Mouse (Mus musculus): ENCODE measurements around the gene Zc3h6. TPM values are rescaled to one million over a fixed set of nuclear protein-coding genes. Genes with fewer than 3 reads are reported as not detected.

Zc3h6 gene
- 2.0 and 3.5 TPM in 2 replicates for polyA plus RNA-seq (2015; fragmentation: Nextera tagmentation; extraction: Ambion mirVana)

DNA sequence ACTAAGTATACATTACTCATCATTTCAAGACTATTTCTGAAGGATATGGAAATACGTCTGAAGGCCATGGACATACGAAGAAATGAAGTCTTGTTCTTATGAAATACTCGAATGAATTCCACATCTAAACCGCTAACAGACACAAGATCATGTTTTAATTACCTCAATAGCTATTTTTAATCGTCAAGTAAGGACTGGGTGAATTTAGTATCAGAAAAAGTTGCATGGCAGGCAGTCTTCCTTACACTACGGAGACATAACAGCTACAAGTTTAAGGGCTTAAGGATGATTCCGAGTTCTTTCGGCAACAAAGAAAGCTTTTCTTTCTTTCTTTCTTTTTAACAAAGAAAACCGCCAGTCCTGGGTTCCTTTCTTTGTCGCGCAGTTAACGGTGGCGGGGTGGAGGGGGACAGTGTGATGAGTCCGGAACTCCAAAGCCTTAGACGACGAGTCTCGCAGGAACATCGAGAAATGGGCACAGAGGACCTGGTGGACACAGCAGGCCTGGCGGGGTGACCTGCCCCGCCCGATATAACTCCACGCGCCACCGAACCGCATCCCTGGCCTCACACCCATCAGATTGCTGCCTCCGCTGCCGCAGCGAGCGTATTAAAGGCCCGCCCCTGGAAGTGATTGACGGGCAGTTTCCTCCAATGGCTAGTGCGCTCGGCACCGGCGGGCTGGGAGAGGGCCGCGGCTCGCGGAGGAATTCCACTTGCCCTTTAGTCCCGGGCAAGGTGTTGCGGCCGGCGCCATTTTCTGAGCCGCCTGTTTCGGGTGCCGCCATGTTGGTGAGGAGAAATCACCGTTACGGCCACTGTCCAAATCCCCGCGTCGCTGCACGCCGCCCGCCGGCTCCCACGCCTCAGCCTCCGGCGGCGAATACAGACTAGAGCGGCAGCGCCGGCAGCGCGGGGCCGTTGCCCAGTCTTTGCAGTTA lies at the start of gene Zc3h6:
Gene Zc3h6 (plus strand): TSS at position 762 of the 940 bp plus-strand sequence.
- Histone ChIP-seq H3K27ac (ENCODE audit: low read length) (peak within 1 kb of the TSS; percentile 100), H3K4me2 (replicated peaks; ENCODE audit: low read depth, low read length) (peak within 1 kb of the TSS; percentile 75), H3K9me3 (ENCODE audit: low read length) (no peaks in the 10 kb centered on the region), H3K27me3 (replicated peaks; ENCODE audit: insufficient read depth, low read length) (no peaks in the 10 kb centered on the region), H3K9ac (replicated peaks; ENCODE audit: low read depth) (peak within 1 kb of the TSS; percentile 99), H3K4me3 (ENCODE audit: low read depth, low read length) (peak within 1 kb of the TSS; percentile 80), H3K36me3 (ENCODE audit: insufficient read depth, low read length) (no peaks in the 10 kb centered on the region), H3K4me1 (ENCODE audit: insufficient read depth, low read depth, low read length) (no peaks in the 10 kb centered on the region)
- DNase-seq (ENCODE audit: low spot score) (peak; percentile 98), ATAC-seq (peak; percentile 98)
- 2% methylated on average over 64 of the region's 65 CpGs for WGBS
- TF ChIP-seq EP300 (IDR thresholded peaks at IDR 0.05) (peak; percentile 70), CTCF (IDR thresholded peaks at IDR 0.05) (no peak; the same call in 1 of the 2 replicates)

DNA sequence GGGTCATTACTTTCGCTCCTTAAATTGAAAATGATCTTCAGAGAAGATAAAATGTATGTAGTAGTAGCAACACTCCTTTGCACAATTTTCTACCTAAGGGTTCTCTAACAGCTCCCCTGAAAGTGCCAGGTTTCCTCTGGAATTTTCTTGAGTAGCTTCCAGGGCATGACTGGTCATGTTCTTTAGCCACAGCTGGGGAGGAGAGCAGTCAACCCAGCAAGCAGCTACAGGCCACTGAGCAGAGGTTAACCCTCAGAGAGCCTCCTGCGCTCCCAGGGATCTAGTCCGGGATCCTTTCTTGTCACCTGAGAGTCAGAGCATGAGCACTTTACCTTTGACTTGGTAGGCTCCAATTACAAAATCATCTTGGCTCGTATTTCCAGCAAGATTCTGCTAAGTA lies 42.4 kb upstream of the Zc3h6 start:
- Histone ChIP-seq H3K27me3 (replicated peaks; ENCODE audit: insufficient read depth, low read length) (no peaks in the 10 kb centered on the region), H3K4me3 (ENCODE audit: low read depth, low read length) (no peak overlapping the region), H3K36me3 (ENCODE audit: insufficient read depth, low read length) (no peaks in the 10 kb centered on the region), H3K9me3 (ENCODE audit: low read length) (no peaks in the 10 kb centered on the region), H3K4me1 (ENCODE audit: insufficient read depth, low read depth, low read length) (no peaks in the 10 kb centered on the region), H3K27ac (ENCODE audit: low read length) (no peak overlapping the region), H3K4me2 (replicated peaks; ENCODE audit: low read depth, low read length) (no peak overlapping the region), H3K9ac (replicated peaks; ENCODE audit: low read depth) (no peak overlapping the region)
- ATAC-seq (no peak), DNase-seq (ENCODE audit: low spot score) (no peak)
- TF ChIP-seq CTCF (IDR thresholded peaks at IDR 0.05) (no peak), EP300 (IDR thresholded peaks at IDR 0.05) (no peak)
- 89% methylated on average over 4 of the region's 4 CpGs for WGBS

DNA sequence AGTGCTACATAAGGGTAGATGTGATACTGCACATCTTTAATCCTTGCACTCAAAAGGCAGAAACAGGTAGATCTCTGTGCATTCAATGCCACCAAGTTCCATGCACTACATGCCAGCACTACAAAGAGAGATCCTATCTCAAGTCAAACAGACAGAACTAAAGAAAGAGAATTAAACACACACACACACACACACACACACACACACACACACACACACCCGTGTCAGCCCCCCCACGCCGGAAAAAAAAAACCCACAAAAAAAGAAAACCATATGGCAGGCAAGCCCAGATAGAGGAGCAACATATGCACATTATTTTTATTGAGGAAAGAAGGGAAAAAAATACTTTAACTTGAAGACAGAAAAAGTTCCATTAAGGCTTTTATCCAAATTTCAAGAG lies 38.8 kb upstream of the Zc3h6 start:
- H3K9ac ChIP-seq (replicated peaks; ENCODE audit: low read depth) = no peak overlapping the region
- no peaks in the 10 kb centered on the region for H3K4me1 ChIP-seq (ENCODE audit: insufficient read depth, low read depth, low read length)
- no peak overlapping the region for H3K27ac ChIP-seq (ENCODE audit: low read length)
- DNase-seq (ENCODE audit: low spot score) (no peak), ATAC-seq (no peak)
- WGBS = 72% methylated on average over 3 of the region's 3 CpGs
- no peak overlapping the region for H3K4me3 ChIP-seq (ENCODE audit: low read depth, low read length)
- H3K27me3 ChIP-seq (replicated peaks; ENCODE audit: insufficient read depth, low read length) = no peaks in the 10 kb centered on the region
- no peaks in the 10 kb centered on the region for H3K36me3 ChIP-seq (ENCODE audit: insufficient read depth, low read length)
- no peak for TF ChIP-seq CTCF (IDR thresholded peaks at IDR 0.05)
- TF ChIP-seq EP300 (IDR thresholded peaks at IDR 0.05) = no peak
- H3K4me2 ChIP-seq (replicated peaks; ENCODE audit: low read depth, low read length) = no peak overlapping the region
- H3K9me3 ChIP-seq (ENCODE audit: low read length) = no peaks in the 10 kb centered on the region

DNA sequence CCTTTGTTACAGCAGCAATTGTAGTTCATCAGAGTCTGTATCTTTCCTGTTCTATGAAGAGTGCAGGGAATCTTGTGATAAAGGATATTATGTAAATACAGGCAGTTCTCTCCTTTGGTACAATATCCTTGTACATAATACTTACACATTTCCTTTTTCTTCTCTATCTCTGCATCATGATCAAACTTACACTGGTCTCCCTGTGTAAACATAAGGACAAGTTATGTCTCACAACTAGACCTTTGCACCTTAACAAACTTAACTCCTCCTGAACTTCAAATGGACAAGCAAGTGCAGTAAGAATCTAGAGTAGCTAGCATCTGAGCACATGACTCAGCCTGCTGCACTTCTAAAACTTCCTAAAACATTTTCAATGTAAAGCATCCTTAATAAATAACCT lies 36.5 kb upstream of the Zc3h6 start:
- H3K4me1 ChIP-seq (ENCODE audit: insufficient read depth, low read depth, low read length) = no peaks in the 10 kb centered on the region
- no peak for DNase-seq (ENCODE audit: low spot score)
- H3K9ac ChIP-seq (replicated peaks; ENCODE audit: low read depth) = no peak overlapping the region
- H3K27me3 ChIP-seq (replicated peaks; ENCODE audit: insufficient read depth, low read length) = no peaks in the 10 kb centered on the region
- no peak for ATAC-seq
- H3K9me3 ChIP-seq (ENCODE audit: low read length) = no peaks in the 10 kb centered on the region
- H3K36me3 ChIP-seq (ENCODE audit: insufficient read depth, low read length) = no peaks in the 10 kb centered on the region
- no peak overlapping the region for H3K27ac ChIP-seq (ENCODE audit: low read length)
- no peak overlapping the region for H3K4me3 ChIP-seq (ENCODE audit: low read depth, low read length)
- TF ChIP-seq CTCF (IDR thresholded peaks at IDR 0.05) (no peak), EP300 (IDR thresholded peaks at IDR 0.05) (no peak)
- no peak overlapping the region for H3K4me2 ChIP-seq (replicated peaks; ENCODE audit: low read depth, low read length)

DNA sequence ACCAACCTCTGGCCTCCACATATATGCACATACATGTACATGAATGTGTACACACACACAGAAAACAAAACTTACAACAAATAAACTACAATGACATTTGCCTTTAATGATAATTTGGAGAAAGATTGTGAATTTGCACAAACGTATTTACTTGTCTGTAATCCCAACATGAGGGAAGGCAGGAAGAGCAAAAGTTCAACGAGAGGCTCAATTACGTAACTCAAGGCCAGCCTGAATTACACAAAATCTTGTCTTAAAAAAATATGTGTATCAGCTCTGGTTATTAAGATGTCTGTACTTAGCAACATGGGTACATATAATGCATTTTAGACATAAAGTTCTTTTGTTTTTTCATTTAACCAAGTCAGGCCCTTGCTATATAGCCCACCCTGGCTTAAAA lies 30.9 kb upstream of the Zc3h6 start:
- Histone ChIP-seq H3K27ac (ENCODE audit: low read length) (no peak overlapping the region), H3K4me2 (replicated peaks; ENCODE audit: low read depth, low read length) (no peak overlapping the region), H3K36me3 (ENCODE audit: insufficient read depth, low read length) (no peaks in the 10 kb centered on the region), H3K27me3 (replicated peaks; ENCODE audit: insufficient read depth, low read length) (no peaks in the 10 kb centered on the region), H3K9me3 (ENCODE audit: low read length) (no peaks in the 10 kb centered on the region), H3K4me1 (ENCODE audit: insufficient read depth, low read depth, low read length) (no peaks in the 10 kb centered on the region), H3K9ac (replicated peaks; ENCODE audit: low read depth) (no peak overlapping the region), H3K4me3 (ENCODE audit: low read depth, low read length) (no peak overlapping the region)
- TF ChIP-seq CTCF (IDR thresholded peaks at IDR 0.05) = no peak
- TF ChIP-seq EP300 (IDR thresholded peaks at IDR 0.05) = no peak
- 53% methylated on average over 3 of the region's 3 CpGs for WGBS
- no peak for DNase-seq (ENCODE audit: low spot score)
- no peak for ATAC-seq

DNA sequence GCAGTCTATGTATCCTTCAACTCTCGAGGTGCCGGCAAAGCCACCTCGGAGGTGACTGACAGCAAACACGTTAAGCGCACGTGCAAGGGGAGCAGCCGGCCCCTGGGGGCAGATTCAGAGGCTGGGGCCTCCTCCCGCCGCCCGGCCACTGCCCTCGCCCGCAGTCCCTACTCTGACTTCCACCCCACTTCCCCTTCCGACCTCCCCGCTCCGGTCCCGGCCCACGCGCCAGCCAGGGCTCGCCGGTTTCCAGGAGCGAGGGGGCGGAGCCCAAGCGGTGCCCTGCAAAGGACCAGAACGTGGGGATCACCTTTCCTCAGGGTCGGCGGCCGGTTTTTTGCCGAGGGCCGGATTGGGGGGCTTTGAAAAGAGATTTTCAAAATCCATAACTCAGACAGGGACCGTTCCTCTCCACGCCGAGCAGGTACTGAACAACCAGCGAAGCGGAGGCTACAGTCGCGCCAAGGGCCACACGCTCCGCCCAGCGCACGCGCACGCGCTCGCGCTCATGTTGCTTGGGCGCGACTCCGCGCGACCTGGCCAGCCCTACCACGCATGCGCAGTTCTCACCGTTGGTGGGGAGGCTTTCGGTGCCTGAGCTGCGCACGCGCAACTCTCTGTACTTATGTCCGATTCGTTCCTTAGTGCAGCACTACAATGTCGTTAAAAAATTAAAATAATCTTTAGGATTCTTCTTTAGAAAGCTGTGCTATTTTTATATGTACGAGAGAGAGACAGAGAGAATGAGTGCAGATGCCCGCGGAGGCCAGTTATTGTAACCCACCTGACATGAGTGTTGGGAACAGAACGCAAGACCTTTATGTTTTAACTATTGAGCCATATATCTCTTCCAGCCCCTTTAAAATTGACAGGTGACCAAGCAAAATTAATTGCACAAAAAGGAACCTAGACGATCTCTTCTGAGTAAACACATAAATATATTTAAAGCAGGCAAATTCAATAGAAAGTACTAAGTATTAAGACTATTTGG lies 23.4 kb upstream of the Zc3h6 start, which contains the start of gene Zc3h8:
Gene Zc3h8 (minus strand): TSS at position 540 of the 991 bp plus-strand sequence.
- WGBS = 2% methylated on average over 64 of the region's 65 CpGs
- DNase-seq (ENCODE audit: low spot score) (peak; percentile 98), ATAC-seq (peak; percentile 96)

More for the DNA sequence above, 23.4 kb upstream of the Zc3h6 start, which contains the start of gene Zc3h8:
- H3K27me3 ChIP-seq (replicated peaks; ENCODE audit: insufficient read depth, low read length) = no peaks in the 10 kb centered on the region
- no peaks in the 10 kb centered on the region for H3K4me1 ChIP-seq (ENCODE audit: insufficient read depth, low read depth, low read length)
- no peaks in the 10 kb centered on the region for H3K36me3 ChIP-seq (ENCODE audit: insufficient read depth, low read length)
- H3K9ac ChIP-seq (replicated peaks; ENCODE audit: low read depth) = peak within 1 kb of the TSS; percentile 63
- peak within 1 kb of the TSS; percentile 71 for H3K4me2 ChIP-seq (replicated peaks; ENCODE audit: low read depth, low read length)
- TF ChIP-seq EP300 (IDR thresholded peaks at IDR 0.05) (no peak), CTCF (IDR thresholded peaks at IDR 0.05) (no peak)
- H3K9me3 ChIP-seq (ENCODE audit: low read length) = no peaks in the 10 kb centered on the region
- H3K27ac ChIP-seq (ENCODE audit: low read length) = peak within 1 kb of the TSS; percentile 76
- H3K4me3 ChIP-seq (ENCODE audit: low read depth, low read length) = peak within 1 kb of the TSS; percentile 71
